Mouse (Mus musculus): ENCODE data around the gene Ppp1r9a. TPM values are rescaled to one million over a fixed set of nuclear protein-coding genes. Genes with fewer than 3 reads are reported as not detected.

Gene Ppp1r9a
- total and polyA plus RNA-seq, 3 experiments = 0.03 TPM; not detected in 2

DNA sequence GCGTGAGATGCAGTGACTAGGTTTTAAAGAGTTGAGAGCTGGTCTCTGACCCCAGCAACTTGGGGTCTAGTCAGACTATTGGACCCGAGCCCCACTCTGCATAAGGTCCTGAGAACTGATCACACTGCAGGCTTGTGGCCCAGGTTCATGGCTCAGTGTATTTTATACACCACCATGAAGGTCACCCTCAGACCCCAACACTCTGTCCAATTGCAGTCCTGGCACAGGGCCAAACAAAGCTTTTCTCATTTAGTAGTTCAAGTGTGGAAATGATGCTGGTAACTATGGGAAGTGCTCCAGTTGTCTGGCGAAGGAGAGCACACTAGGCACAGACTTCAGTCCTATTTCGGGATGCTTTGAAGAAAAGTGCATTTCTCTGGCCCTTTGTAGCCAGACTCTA is 134.5 kb downstream of the Ppp1r9a start:
- Histone ChIP-seq H3K79me2 (ENCODE audit: control insufficient read depth, insufficient read depth, low read length, poor library complexity) (no peaks in the 10 kb centered on the region), H3K4me1 (ENCODE audit: control insufficient read depth in 1 of 2, insufficient read depth in 2 of 2, low read length in 2 of 2) (no peaks in the 10 kb centered on the region), H3K27ac (ENCODE audit: control insufficient read depth, low read depth, low read length) (no peak overlapping the region), H3K9ac (ENCODE audit: control insufficient read depth, low read depth, low read length, poor library complexity, severe bottlenecking) (no peak overlapping the region), H3K27me3 (ENCODE audit: control insufficient read depth in 1 of 2, insufficient read depth in 2 of 2, low read length in 2 of 2) (peaks cover 0 to 3% of the 10 kb centered on the region in 2 experiments; a peak in 2 of 4 replicates), H3K9me3 (replicated peaks; ENCODE audit: insufficient read depth, low read length) (no peaks in the 10 kb centered on the region), H3K36me3 (ENCODE audit: control insufficient read depth in 1 of 2, insufficient read depth in 2 of 2, low read length in 2 of 2) (no peaks in the 10 kb centered on the region), H3K4me3 (ENCODE audit: control insufficient read depth in 1 of 2, insufficient read depth in 1 of 2, low read depth in 2 of 2, low read length in 2 of 2) (no peak overlapping the region)
- no peak for TF ChIP-seq RAD21 (IDR thresholded peaks at IDR 0.05; ENCODE audit: low read depth, low read length)
- TF ChIP-seq USF1 (IDR thresholded peaks at IDR 0.05; ENCODE audit: low read depth, low read length) = no peak
- DNase-seq (ENCODE audit: low read depth, low spot score) = no peak

DNA sequence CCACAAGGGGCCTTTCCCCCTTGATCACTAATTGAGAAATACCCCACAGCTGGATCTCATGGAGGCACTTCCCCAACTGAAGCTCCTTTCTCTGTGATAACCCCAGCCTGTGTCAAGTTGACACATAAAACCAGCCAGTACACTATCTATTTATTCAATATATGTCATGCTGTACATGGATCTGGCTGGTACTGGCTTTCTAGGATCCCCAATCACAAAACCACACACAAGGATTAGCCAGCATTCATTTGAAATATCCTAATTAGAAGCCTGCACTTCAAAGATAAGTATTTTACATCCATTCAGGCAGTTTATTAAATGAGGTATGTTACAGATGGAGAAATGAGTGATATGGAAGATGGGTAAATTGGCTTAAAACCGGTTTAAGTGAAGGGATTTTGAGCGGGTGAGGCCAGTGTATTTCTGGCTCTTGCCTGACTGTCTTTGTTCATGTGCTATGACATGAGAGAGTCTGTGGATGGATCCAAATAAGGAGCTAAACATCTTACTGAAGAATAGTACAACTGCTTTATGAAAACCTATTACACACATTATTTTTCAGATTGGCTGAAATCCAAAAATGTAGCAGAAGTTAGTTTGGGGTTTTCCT is 135.5 kb downstream of the Ppp1r9a start:
- Histone ChIP-seq H3K27ac (ENCODE audit: control insufficient read depth, low read depth, low read length) (no peak overlapping the region), H3K4me1 (ENCODE audit: control insufficient read depth in 1 of 2, insufficient read depth in 2 of 2, low read length in 2 of 2) (no peaks in the 10 kb centered on the region), H3K27me3 (ENCODE audit: control insufficient read depth in 1 of 2, insufficient read depth in 2 of 2, low read length in 2 of 2) (peaks cover 0 to 3% of the 10 kb centered on the region in 2 experiments; a peak in 2 of 4 replicates), H3K9ac (ENCODE audit: control insufficient read depth, low read depth, low read length, poor library complexity, severe bottlenecking) (no peak overlapping the region), H3K36me3 (ENCODE audit: control insufficient read depth in 1 of 2, insufficient read depth in 2 of 2, low read length in 2 of 2) (no peaks in the 10 kb centered on the region), H3K79me2 (ENCODE audit: control insufficient read depth, insufficient read depth, low read length, poor library complexity) (no peaks in the 10 kb centered on the region), H3K9me3 (replicated peaks; ENCODE audit: insufficient read depth, low read length) (no peaks in the 10 kb centered on the region), H3K4me3 (ENCODE audit: control insufficient read depth in 1 of 2, insufficient read depth in 1 of 2, low read depth in 2 of 2, low read length in 2 of 2) (no peak overlapping the region)
- TF ChIP-seq HCFC1 (IDR thresholded peaks at IDR 0.05; ENCODE audit: low read depth, low read length) (no peak), POLR2AphosphoS2 (IDR thresholded peaks at IDR 0.05; ENCODE audit: low read length) (no peak), CTCF (IDR thresholded peaks at IDR 0.05 in 2 of 3, conservative IDR thresholded peaks at IDR 0.05 in 1 of 3; ENCODE audit: control insufficient read depth in 1 of 3, insufficient read depth in 1 of 3, low read depth in 2 of 3, low read length in 3 of 3, poor library complexity in 1 of 3, severe bottlenecking in 1 of 3) (no peak)
- no peak for DNase-seq (ENCODE audit: low read depth, low spot score)

DNA sequence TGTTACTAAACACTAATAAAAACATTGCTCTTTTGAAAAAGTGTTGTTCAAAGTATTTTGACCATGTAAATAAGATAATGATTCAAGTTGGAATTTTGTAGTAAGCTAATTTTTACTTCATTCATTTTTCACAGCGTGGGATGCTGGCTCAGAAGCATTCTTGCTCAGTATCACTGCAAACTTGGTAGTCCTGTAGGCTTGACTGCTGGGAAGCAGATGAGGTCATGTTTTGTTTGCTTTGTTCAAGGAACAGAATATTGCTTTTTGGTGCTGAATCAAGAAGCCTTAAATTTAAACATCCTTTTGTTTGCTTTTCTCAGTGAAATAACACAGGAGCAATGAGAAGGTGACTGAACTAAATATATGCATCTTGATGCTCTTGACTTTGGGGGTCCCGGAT is 136.6 kb downstream of the Ppp1r9a start:
- Histone ChIP-seq H3K4me1 (ENCODE audit: control insufficient read depth in 1 of 2, insufficient read depth in 2 of 2, low read length in 2 of 2) (no peaks in the 10 kb centered on the region), H3K27ac (ENCODE audit: control insufficient read depth, low read depth, low read length) (no peak overlapping the region)
- no peak for DNase-seq (ENCODE audit: low read depth, low spot score)

More for the DNA sequence above, 136.6 kb downstream of the Ppp1r9a start:
- H3K9me3 ChIP-seq (replicated peaks; ENCODE audit: insufficient read depth, low read length) = no peaks in the 10 kb centered on the region
- no peaks in the 10 kb centered on the region for H3K36me3 ChIP-seq (ENCODE audit: control insufficient read depth in 1 of 2, insufficient read depth in 2 of 2, low read length in 2 of 2)
- TF ChIP-seq USF1 (IDR thresholded peaks at IDR 0.05; ENCODE audit: low read depth, low read length) = no peak
- TF ChIP-seq NRF1 (IDR thresholded peaks at IDR 0.05; ENCODE audit: insufficient read depth, low read depth, low read length, poor library complexity, severe bottlenecking) = no peak
- TF ChIP-seq MEF2A (IDR thresholded peaks at IDR 0.05; ENCODE audit: extremely low read depth, insufficient replicate concordance, low read depth, low read length, poor library complexity, severe bottlenecking) = no peak
- no peak for TF ChIP-seq ZNF384 (IDR thresholded peaks at IDR 0.05; ENCODE audit: low read depth, low read length)
- no peak for TF ChIP-seq NELFE (IDR thresholded peaks at IDR 0.05; ENCODE audit: low read depth, low read length)
- TF ChIP-seq JUND (IDR thresholded peaks at IDR 0.05; ENCODE audit: low read depth, low read length) = no peak
- no peak for TF ChIP-seq SIN3A (IDR thresholded peaks at IDR 0.05; ENCODE audit: low read length)
- no peak for TF ChIP-seq CTCF (IDR thresholded peaks at IDR 0.05 in 2 of 3, conservative IDR thresholded peaks at IDR 0.05 in 1 of 3; ENCODE audit: control insufficient read depth in 1 of 3, insufficient read depth in 1 of 3, low read depth in 2 of 3, low read length in 3 of 3, poor library complexity in 1 of 3, severe bottlenecking in 1 of 3)
- H3K79me2 ChIP-seq (ENCODE audit: control insufficient read depth, insufficient read depth, low read length, poor library complexity) = no peaks in the 10 kb centered on the region
- no peak overlapping the region for H3K4me3 ChIP-seq (ENCODE audit: control insufficient read depth in 1 of 2, insufficient read depth in 1 of 2, low read depth in 2 of 2, low read length in 2 of 2)
- no peak overlapping the region for H3K9ac ChIP-seq (ENCODE audit: control insufficient read depth, low read depth, low read length, poor library complexity, severe bottlenecking)
- peaks cover 0 to 3% of the 10 kb centered on the region in 2 experiments; a peak in 2 of 4 replicates for H3K27me3 ChIP-seq (ENCODE audit: control insufficient read depth in 1 of 2, insufficient read depth in 2 of 2, low read length in 2 of 2)
